Mouse (Mus musculus) heart, adult 8-10 months (tissue): ENCODE data around the gene Camk2g. TPM values are rescaled to one million over a fixed set of nuclear protein-coding genes. Genes with fewer than 3 reads are reported as not detected.

Experiments used
- DNase-seq: peaks from one replicate; pipeline ENCODE4 v3.0.0; 2022; ENCODE audit warnings: low spot score
- total RNA-seq, 4 experiments: library from RNA; stranded (reverse); gene quantifications; 2 replicates each; pipeline ENCODE4 v1.2.4; 2022

Camk2g gene
- total RNA-seq: 10 to 100 TPM; 47.2 to 73.5 (median 58.4) TPM

DNA sequence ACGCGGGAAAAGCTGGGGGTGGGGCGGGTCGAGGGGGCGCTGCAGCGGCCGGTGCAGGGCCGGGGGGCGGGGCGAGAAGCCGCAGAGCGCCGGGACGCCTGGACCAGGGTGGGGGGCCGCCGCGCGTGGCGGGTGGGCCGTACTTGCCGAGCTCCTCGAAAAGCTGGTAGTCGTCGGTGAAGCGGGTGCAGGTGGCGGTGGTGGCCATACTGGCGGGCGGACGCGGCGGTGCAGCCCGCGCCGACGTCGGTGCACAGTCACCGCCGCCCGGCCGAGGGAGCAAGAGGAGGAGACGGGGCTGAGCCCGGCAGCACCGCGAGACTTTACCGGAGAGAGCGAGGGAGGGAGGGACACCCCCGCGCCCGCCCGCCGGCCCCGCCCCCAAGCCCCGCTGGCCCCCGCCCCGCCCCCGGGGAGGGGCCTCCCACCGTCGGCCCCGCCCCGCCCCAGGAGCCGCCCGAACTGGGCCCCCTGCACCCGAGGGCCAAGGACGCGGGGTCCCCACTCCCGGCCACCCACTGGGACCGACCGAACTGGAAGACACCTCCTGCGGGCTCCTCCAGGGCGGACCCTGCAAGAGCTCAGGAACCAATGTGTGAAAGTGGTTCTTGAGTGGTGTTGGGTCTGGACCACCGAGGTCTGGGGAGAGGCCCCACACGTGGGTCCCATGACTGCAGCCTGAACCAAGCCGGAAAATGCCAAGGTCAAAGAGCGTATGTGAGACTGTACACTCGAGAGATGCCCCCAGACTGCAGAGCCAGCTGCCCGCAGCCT lies at the start of gene Camk2g:
TSS of gene Camk2g (minus strand) at position 331 of the 774 bp plus-strand sequence.
- peak; percentile 77 for DNase-seq

GRCm38 (mm10) chr14:20842629-20843028 lies 48.7 kb upstream of the Camk2g start:
- no peak for DNase-seq

DNA sequence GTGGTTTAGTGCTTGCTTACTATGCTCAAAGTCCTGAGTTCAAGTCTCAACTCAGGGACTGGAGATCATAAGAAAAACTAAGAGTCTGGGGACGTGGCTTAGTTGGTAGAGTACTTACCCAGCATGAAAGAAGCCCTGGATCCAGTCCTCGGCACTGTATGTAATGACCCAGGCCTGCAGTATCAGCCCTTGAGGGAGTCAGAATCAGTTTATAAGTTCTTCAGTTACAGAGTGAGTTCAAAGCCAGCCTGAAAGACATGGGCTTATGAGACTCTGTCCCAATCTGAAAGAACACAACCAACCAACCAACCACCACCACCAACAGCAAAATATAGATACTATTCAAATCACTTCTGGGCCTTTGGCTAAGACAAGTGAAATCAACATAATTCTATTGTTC lies 47.6 kb upstream of the Camk2g start:
- no peak for DNase-seq

GRCm38 (mm10) chr14:20837681-20838080 lies 43.8 kb upstream of the Camk2g start:
- DNase-seq: no peak

DNA sequence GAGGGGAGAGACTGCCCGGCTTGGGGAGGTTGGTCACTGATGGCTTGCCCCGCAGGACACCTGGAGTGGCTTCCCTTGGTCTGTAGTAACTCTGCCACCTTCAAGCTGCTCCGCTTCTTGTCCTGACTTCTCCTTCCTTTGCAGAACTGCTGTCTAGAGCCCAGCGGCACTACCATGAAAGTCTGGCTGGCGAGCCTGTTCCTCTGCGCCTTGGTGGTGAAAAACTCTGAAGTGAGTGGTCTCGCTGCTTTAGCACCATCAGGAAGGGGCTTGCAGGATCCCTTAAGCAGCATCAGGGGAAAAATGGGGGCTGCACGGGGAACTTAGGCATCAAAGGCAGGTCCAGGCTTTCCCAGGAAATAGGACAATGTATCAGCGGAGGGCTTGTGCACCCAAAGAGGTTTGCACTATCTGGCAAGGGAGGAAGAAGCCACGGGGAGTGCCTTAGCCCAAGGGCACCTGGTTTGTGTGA lies 43.1 kb upstream of the Camk2g start:
- DNase-seq: no peak

DNA sequence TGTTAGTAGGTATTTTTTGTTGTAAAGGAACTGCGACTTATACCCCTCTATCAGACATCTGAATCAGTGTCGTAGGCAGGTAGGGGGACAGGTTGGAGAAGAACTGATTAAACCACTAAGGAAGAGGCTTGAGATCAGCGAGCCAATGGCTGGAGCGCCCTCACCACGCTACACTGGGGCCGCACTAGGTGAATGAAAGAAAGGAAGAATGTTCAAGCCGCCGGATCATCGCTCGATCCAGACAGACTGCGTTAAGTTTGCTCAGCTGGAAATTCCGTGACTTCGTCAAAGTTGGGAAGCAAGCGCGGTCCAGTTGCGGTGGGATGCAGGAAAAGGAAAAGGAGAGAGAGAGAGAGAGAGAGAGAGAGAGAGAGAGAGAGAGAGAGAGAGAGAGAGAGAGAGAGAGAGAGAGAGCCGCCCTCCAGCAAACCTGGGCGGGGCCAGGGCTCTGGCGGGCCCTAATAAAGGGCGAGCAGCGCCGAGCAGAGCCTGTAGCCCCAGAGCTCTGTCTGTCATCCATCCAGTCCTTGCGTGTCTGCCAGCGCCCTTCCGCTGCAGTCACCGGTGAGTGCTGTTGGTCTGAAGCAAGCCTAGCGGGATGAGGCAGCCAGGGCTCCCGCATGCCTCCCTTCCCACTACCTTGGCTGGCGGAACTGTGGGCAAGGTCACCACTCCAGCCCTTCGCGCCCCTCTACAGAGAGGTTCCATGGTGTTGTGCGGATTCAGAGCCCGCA lies 42.5 kb upstream of the Camk2g start, which contains the start of gene Plau:
TSS of gene Plau (plus strand) at position 490 of the 734 bp plus-strand sequence.
- peak; percentile 71 for DNase-seq

DNA sequence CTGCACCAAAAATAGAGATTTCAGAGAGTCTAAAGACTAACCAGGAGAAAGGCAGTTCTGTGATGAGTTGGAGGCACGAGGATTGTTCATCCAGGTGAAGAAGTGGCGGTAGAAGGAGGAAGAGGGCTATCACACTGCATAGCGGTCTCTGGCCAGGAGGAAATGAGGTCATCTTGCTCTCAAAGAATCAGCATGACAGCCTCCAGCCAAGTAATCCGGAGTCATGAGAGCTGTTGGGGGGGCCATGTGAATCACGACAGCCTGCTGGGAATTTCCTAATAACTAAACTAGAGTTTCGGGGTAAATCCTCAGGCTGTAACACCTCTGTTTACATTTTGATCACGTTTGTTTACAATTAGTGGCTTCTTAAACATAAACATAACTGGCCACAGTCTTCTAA lies 40.2 kb upstream of the Camk2g start:
- peak; percentile 45 for DNase-seq

- no peak for DNase-seq
Observed at GRCm38 (mm10) chr14:20833525-20833924, 39.6 kb upstream of the Camk2g start.

DNA sequence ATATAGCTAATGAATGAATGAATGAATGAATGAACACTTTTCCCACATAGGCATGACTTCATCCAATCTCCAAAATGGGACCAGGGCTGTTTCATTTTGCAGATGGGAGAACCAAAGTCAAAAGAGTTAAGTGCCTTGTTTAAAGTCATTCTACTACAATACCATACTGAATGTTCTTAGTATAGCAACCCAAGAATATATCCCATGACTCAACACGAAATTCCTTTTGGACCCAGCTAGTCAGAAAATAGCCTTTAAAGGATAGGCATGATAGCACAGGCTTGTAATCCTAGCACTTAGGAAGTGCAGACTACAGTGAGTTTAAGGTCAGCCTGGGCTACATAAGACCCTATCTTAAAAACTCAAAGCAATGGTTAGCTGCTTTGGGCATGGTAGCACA lies 38.0 kb upstream of the Camk2g start:
- no peak for DNase-seq

DNA sequence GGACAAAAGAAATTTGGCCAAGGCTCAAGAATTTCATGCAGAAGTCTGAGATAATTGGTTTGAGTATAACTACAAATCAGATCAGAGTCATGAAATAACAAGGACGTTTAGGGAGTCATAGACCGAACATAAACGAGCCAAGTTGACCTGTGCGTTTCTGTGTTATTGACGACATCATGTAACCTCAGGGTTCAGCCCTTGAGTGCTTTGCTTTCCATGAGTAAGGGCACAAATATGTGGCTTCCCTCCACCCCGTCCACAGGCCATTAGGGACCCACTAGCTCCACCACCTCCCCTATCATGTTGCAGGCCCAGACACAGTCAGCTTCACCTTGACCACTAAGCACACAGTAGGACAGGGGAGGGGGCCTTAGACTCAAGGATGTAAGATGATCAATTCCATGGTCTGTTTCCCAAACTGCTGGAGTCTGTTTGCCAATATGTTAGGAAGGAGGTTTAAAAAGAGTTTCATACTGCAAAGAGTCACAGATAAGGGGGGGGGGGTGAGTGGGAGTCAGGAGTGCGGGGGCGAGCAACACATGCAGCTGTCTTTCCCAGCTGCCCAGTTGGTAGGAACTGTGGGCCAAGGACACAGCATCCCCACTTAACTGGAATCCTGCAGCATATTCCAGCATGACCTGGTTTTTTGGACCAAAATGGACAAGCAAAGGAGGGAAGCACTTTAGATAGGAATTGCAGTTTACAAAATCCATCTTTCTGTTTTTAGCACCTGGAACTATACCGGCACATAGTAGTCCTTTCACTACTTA lies 37.4 kb upstream of the Camk2g start:
- DNase-seq: no peak

GRCm38 (mm10) chr14:20829523-20830366 lies 35.9 kb upstream of the Camk2g start:
- no peak for DNase-seq

- no peak for DNase-seq
Observed at GRCm38 (mm10) chr14:20828524-20828923, 34.6 kb upstream of the Camk2g start.

DNA sequence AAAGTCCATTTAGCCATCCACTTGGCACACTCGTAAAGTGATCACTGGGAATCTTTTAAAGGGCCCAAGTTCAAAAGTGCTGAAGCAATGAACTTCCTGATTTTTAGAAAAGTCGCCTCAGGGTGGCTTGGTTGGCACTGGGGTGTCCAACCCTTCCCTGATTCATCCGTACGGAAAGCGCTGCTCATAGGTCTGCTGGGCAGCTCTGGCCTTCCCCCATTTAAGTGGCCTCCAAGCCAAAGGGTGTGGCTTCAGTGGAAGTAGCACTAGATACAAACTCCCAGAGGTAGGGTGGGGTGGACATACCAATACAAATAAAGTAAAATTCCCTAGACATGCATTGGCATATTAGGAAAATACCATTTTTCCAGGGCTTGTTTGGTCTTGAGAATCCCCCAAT lies 33.6 kb upstream of the Camk2g start:
- DNase-seq: no peak

GRCm38 (mm10) chr14:20827061-20827460 lies 33.2 kb upstream of the Camk2g start:
- no peak for DNase-seq

DNA sequence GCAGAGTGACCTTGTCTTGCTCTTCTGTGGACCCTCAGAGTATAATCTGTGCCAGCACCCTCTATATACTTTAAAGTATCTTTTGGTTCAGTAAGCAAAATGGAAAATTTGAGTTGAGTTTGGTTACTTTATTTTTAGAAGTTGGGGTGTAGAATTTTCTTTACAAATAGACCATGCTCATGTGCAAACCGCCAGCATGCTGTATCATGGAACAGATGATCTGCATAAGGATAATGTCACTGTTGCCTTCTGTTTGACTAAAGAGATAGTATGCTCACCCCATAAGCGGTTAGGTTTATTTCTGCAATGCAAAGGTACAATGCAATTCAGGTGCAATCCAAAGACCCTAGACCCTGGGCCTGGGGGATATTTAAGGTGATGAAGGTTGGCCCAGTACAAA lies 31.6 kb upstream of the Camk2g start:
- no peak for DNase-seq

GRCm38 (mm10) chr14:20824517-20824916 lies 30.6 kb upstream of the Camk2g start:
- DNase-seq: no peak

GRCm38 (mm10) chr14:20815448-20815847 lies 21.6 kb upstream of the Camk2g start:
- DNase-seq: no peak

DNA sequence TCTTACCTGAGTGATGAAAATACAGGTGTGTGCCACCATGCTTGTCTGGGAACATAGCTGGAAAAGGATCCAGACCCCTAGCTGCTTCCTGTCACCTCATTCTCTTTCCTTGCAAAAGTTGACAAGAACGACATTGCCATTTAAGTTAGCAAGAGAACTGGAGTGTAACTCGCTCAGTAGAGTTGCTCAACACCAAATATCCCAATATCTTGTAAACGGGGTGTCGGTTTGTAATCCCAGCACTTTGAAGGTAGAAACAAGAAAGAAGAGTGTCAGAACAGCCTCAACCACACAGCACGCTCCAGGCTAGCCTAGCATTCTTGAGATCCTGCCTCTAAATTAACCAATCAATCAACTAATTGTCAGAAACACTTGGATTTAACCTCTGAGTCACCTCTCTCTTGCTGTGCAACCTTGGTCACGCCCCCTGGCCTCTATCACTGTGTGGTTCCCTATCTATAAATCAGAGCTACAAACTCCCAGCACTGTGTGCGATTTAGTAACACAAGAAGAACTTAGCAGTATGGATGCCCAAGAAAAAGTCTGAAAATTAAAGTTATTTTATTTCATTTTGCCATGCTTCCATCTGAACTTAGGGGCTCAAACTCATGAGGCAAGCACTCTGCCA lies 18.0 kb upstream of the Camk2g start:
- no peak for DNase-seq

GRCm38 (mm10) chr14:20811236-20811635 lies 17.3 kb upstream of the Camk2g start:
- DNase-seq: no peak

DNA sequence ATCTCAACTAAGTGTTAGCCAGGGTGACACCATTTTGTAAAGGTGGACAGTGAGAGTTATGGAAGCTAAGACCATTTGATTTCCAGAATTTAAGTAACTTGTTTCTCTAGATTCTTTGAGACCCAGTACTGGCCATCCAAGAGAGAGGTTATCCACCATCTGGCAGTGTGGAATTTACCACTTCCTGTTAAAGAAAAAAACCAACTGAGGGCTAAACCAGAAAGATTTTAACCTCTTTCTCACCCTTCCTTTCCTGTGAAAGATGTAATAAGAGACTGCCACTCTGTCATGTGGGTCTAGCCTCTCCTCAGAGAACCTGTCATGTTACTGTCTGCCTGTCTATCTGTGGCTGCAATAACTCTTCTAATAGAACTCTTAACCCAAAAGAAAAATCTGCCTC lies 15.9 kb upstream of the Camk2g start:
- no peak for DNase-seq

GRCm38 (mm10) chr14:20809349-20809748 lies 15.5 kb upstream of the Camk2g start:
- no peak for DNase-seq
